Mouse (Mus musculus): Measurements from ENCODE around the gene Hp. TPM values are rescaled to one million over a fixed set of nuclear protein-coding genes. Genes with fewer than 3 reads are reported as not detected.

Gene Hp
- total RNA-seq, 2 experiments from 2014 or later: 2.6 to 4.5 TPM

DNA sequence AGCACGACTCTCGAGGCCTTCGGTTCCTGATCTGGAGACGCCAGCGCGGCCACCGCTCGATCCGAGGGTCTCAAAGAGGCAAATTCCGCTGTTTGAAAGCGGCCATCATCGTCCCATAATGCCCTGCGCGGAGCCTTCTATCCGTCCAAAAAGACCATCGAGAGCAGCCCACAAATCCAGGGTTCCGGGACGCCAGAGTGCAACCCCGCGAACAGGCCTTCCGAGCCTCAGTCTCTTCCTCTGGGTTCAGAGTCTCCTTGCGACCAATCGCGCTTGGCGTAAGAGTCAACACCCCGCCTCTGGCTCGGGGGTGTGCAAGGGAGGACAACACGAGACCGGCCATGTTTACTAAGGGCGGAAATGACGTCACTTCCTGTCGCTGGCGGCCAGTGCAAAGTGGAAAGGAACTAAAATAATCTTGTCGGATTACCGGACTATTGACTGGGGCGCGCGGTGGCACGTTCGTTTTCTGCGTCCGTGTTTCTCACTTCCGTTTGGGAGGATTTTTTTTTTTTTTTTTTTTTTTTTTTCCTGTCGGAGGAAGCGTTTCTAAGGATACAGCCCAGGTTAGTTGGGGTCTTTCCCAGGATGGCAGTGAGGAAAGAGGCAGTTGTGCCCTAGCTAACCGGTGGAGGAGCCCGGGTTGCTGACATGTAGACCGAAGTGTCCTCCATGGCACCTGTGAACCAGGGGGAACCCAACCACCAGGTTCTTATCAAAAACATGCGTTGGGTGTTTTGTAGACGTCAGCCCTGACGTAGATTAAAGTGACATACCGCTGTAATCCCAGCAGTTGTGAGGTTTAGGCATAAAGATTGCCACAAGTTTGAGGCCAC, 13.3 kb downstream of the Hp start, which contains the start of the genes Dhx38 and Txnl4b:
Gene Dhx38, minus strand, starts transcription at position 364 of the 836 bp plus-strand sequence.
Gene Txnl4b, plus strand, starts transcription at position 395 of the 836 bp plus-strand sequence.
- DNase-seq: peak; percentile 99 to 100
- intact Hi-C loops (cut with DNase I): loop anchor here (2.0 to 10.0 kb wide), 3 partner anchors 43 to 1981 kb away; partner anchors contain the start of genes Ap1g1, Dhodh and Psmd7

GRCm38 (mm10) chr8:109564766-109565165, 14.2 kb downstream of the Hp start:
- peak in 1 of 2 experiments; percentile 10 for DNase-seq
- intact Hi-C loops (cut with DNase I): loop anchor here (5.0 to 10.0 kb wide), 2 partner anchors 213 to 1980 kb away; partner anchors contain the start of genes Ap1g1 and Psmd7

DNA sequence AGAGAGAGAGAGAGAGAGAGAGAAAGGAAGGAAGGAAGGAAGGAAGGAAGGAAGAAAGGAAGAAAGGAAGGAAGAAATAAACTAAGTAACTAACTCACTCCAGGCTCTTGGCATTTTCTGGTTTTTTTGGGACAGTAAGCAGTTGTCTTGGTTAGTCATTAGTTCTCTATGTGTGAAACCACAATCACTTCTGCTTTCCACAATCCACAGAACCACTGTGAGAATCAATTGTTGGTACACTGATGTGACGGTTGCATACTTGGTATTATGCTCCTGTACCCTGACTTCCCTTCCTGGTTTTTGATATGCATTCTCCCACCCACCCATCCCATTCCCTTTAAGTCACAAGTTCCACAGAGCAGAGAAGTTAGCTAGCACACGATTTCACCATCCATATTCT, 15.1 kb downstream of the Hp start:
- DNase-seq: no peak
- intact Hi-C loops (cut with DNase I): loop anchor here (10.0 kb wide), 1 partner anchor 1979 kb away; the partner anchor contains the start of gene Psmd7

DNA sequence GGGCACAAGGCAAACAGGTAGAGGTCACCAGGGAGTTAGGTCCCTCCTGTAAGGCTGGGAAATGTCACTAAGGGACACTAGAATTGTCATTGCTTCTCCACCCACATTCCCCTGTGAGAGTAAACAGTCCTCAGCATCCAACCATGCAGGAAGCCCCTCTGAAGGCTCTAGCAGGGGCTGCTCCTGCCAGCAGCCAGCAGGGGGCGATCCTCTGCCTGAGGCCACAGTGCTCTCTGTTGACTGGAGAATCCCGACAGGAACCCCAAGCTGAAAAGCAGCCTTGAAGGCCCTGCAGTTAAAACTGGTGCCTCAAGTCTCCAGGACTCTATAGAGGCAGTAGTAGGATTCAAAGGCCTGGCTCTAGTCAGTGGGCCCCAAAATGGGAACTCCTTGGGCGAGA, 27.3 kb downstream of the Hp start:
- intact Hi-C loops (cut with DNase I): no loop called here
- DNase-seq: peak in 1 of 2 experiments; percentile 17

- no peak for DNase-seq
- intact Hi-C loops (cut with DNase I): no loop called here
Measured at GRCm38 (mm10) chr8:109544049-109544448, 34.9 kb downstream of the Hp start.

- DNase-seq: no peak
- intact Hi-C loops (cut with DNase I): no loop called here
Measured at GRCm38 (mm10) chr8:109542748-109543519, 36.0 kb downstream of the Hp start.

DNA sequence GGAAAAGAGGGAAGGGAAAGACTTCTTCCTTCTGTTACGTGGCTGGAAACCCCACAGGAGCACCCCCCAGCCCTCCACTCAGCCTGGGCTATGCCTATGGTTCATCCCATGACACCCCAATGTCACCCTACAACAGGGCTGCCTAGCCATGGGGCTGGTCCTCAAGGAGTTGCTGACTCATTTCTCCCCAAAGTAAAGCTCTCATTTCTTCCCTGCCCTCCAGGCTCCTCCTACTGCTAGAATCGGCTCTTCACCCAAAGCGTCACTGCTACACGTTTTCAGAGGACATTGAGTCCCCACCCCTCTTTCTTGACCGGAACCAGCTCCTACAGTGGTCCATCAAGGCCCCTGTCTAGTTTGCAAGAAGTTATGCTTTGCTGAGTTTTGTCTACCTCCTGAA, 36.8 kb downstream of the Hp start:
- intact Hi-C loops (cut with DNase I): no loop called here
- no peak for DNase-seq

GRCm38 (mm10) chr8:109536703-109537102, 42.3 kb downstream of the Hp start:
- intact Hi-C loops (cut with DNase I): no loop called here
- peak; percentile 77 to 89 for DNase-seq

DNA sequence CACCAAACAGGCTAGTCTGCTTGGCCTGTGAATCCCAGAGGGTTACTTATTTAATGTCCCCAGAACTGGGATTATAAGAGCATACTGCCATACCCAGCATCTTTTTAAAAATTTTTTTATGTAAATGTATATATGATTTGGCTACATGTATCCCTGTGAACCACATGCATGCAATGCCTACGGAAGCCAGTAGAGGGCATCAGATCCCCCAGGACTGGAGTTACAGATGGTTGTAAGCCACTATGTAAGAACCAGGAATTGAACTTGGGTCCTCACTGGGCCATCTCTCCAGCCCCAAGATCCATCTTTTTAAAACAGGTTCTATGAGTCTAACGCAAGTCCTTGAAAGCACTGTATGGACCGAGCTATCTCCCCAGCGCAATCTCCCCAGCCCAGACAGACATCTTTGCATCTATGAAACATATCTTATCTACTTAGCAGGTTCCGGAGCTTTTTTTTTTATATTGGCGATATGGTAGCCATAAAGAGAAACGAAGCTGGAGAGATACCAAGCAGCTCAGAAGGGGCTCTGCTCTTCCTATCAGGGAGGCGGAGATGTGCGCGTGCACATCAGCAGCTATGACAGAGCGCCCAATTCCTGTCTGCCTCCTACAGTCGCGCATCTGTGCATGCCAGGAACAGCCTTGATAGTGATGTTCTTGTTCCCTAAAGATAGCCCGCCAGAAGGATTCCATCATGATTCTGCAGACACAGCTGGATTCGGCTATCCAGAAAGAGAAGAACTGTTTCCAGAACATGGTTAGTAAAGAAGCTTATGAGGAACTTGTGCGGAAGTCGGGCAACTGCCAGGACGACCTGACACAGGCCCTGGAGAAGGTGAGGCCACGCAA, 43.6 kb downstream of the Hp start:
- intact Hi-C loops (cut with DNase I): no loop called here

More for the DNA sequence above, 43.6 kb downstream of the Hp start:
- DNase-seq: peak; percentile 22 to 48

Other genes with a start within 250 kb of the Hp start
- not detected for gene Pmfbp1, start 85.1 kb downstream of the Hp start, total RNA-seq (2021)
- gene Dhx38, start 13.3 kb downstream of the Hp start, total RNA-seq (2021): 10 to 100 TPM; 18.0 to 18.6 TPM
- gene Txnl4b, start 13.3 kb downstream of the Hp start, total RNA-seq (2021): 1 to 10 TPM; 5.3 to 6.9 TPM
- gene Dhodh, start 29.5 kb upstream of the Hp start, total RNA-seq (2021): 10 to 100 TPM; 14.1 to 18.7 TPM
- gene Pkd1l3, start 35.3 kb upstream of the Hp start, total RNA-seq (2021): under 1 TPM in 1 of 2 experiments, not detected in 1; 0.26 TPM
- gene Ist1, start 114.1 kb upstream of the Hp start, total RNA-seq (2021): 10 to 100 TPM; 61.7 to 62.6 TPM
- gene Zfp821, start 126.4 kb upstream of the Hp start, total RNA-seq (2021): 10 to 100 TPM; 13.1 to 15.2 TPM
- gene Atxn1l, start 158.6 kb upstream of the Hp start, total RNA-seq (2021): 10 to 100 TPM; 34.7 to 36.7 TPM
- 10 to 100 TPM; 53.2 to 53.6 TPM for gene Ap1g1, start 199.4 kb upstream of the Hp start, total RNA-seq (2021)

Measured in heart, postnatal 10 days (tissue).